Mouse (Mus musculus): Measurements from ENCODE around the gene Ckap4. TPM values are rescaled to one million over a fixed set of nuclear protein-coding genes. Genes with fewer than 3 reads are reported as not detected.
A peak's percentile ranks its signal among the peaks of the same experiment; 100 is the strongest.
"Not testable (repeated sequence)": the region's sequence is repeated elsewhere in the genome, so short reads cannot be mapped to it uniquely, and the experiment has no call there.

Ckap4 gene
- total and polyA plus RNA-seq, 2 experiments from 2014 or later: 45.6 to 59.8 TPM

- Histone ChIP-seq H3K27me3 (ENCODE audit: control insufficient read depth, insufficient read depth, low read length) (no peaks in the 10 kb centered on the region), H3K9me3 (replicated peaks; ENCODE audit: control insufficient read depth, low read length) (no peaks in the 10 kb centered on the region), H3K4me1 (ENCODE audit: control insufficient read depth, insufficient read depth) (peaks cover 31% of the 10 kb centered on the region), H3K4me3 (ENCODE audit: low read depth, low read length) (no peak overlapping the region), H3K4me2 (ENCODE audit: low read depth, low read length) (no peak overlapping the region), H3K9ac (replicated peaks; ENCODE audit: low read depth, low read length) (no peak overlapping the region), H3K27ac (ENCODE audit: low read depth) (no peak overlapping the region), H3K36me3 (replicated peaks; ENCODE audit: control insufficient read depth, insufficient read depth, low read length) (peaks cover 53% of the 10 kb centered on the region)
- no peak for DNase-seq (ENCODE audit: low spot score)
- WGBS: 76% methylated on average over 12 of the region's 12 CpGs
- TF ChIP-seq EP300 (IDR thresholded peaks at IDR 0.05; ENCODE audit: low read depth) (no peak), CTCF (IDR thresholded peaks at IDR 0.05; ENCODE audit: low read depth) (no peak)
- no peak for ATAC-seq (ENCODE audit: insufficient read depth, low read depth)
Measured at GRCm38 (mm10) chr10:84527631-84528030, 6.2 kb downstream of the Ckap4 start.

GRCm38 (mm10) chr10:84527070-84527469 lies 6.8 kb downstream of the Ckap4 start:
- TF ChIP-seq EP300 (IDR thresholded peaks at IDR 0.05; ENCODE audit: low read depth) (no peak), CTCF (IDR thresholded peaks at IDR 0.05; ENCODE audit: low read depth) (no peak)
- H3K27ac ChIP-seq (ENCODE audit: low read depth): no peak overlapping the region
- H3K9me3 ChIP-seq (replicated peaks; ENCODE audit: control insufficient read depth, low read length): no peaks in the 10 kb centered on the region
- no peak overlapping the region for H3K9ac ChIP-seq (replicated peaks; ENCODE audit: low read depth, low read length)
- H3K4me3 ChIP-seq (ENCODE audit: low read depth, low read length): no peak overlapping the region
- DNase-seq (ENCODE audit: low spot score) (no peak), ATAC-seq (ENCODE audit: insufficient read depth, low read depth) (no peak)
- 72% methylated on average over 5 of the region's 5 CpGs for WGBS
- peaks cover 26% of the 10 kb centered on the region for H3K4me1 ChIP-seq (ENCODE audit: control insufficient read depth, insufficient read depth)
- no peaks in the 10 kb centered on the region for H3K27me3 ChIP-seq (ENCODE audit: control insufficient read depth, insufficient read depth, low read length)
- no peak overlapping the region for H3K4me2 ChIP-seq (ENCODE audit: low read depth, low read length)
- peaks cover 53% of the 10 kb centered on the region for H3K36me3 ChIP-seq (replicated peaks; ENCODE audit: control insufficient read depth, insufficient read depth, low read length)

- Histone ChIP-seq H3K9me3 (replicated peaks; ENCODE audit: control insufficient read depth, low read length) (no peaks in the 10 kb centered on the region), H3K4me1 (ENCODE audit: control insufficient read depth, insufficient read depth) (peaks cover 20% of the 10 kb centered on the region), H3K36me3 (replicated peaks; ENCODE audit: control insufficient read depth, insufficient read depth, low read length) (peaks cover 52% of the 10 kb centered on the region), H3K27ac (ENCODE audit: low read depth) (no peak overlapping the region), H3K4me3 (ENCODE audit: low read depth, low read length) (no peak overlapping the region), H3K4me2 (ENCODE audit: low read depth, low read length) (no peak overlapping the region), H3K9ac (replicated peaks; ENCODE audit: low read depth, low read length) (no peak overlapping the region), H3K27me3 (ENCODE audit: control insufficient read depth, insufficient read depth, low read length) (no peaks in the 10 kb centered on the region)
- no peak for TF ChIP-seq CTCF (IDR thresholded peaks at IDR 0.05; ENCODE audit: low read depth)
- no peak for TF ChIP-seq EP300 (IDR thresholded peaks at IDR 0.05; ENCODE audit: low read depth)
- 72% methylated on average over 10 of the region's 10 CpGs for WGBS
- no peak for DNase-seq (ENCODE audit: low spot score)
- ATAC-seq (ENCODE audit: insufficient read depth, low read depth): no peak
Measured at GRCm38 (mm10) chr10:84526488-84526887, 7.4 kb downstream of the Ckap4 start.

- no peak for ATAC-seq (ENCODE audit: insufficient read depth, low read depth)
- TF ChIP-seq EP300 (IDR thresholded peaks at IDR 0.05; ENCODE audit: low read depth) (no peak), CTCF (IDR thresholded peaks at IDR 0.05; ENCODE audit: low read depth) (peak; percentile 37)
- H3K9ac ChIP-seq (replicated peaks; ENCODE audit: low read depth, low read length): no peak overlapping the region
- 52% methylated on average over 10 of the region's 10 CpGs for WGBS
- H3K27me3 ChIP-seq (ENCODE audit: control insufficient read depth, insufficient read depth, low read length): no peaks in the 10 kb centered on the region
- no peaks in the 10 kb centered on the region for H3K4me1 ChIP-seq (ENCODE audit: control insufficient read depth, insufficient read depth)
- no peak overlapping the region for H3K4me2 ChIP-seq (ENCODE audit: low read depth, low read length)
- H3K27ac ChIP-seq (ENCODE audit: low read depth): no peak overlapping the region
- H3K9me3 ChIP-seq (replicated peaks; ENCODE audit: control insufficient read depth, low read length): no peaks in the 10 kb centered on the region
- H3K4me3 ChIP-seq (ENCODE audit: low read depth, low read length): no peak overlapping the region
- no peak for DNase-seq (ENCODE audit: low spot score)
- peaks cover 45% of the 10 kb centered on the region for H3K36me3 ChIP-seq (replicated peaks; ENCODE audit: control insufficient read depth, insufficient read depth, low read length)
Measured at GRCm38 (mm10) chr10:84523682-84524081, 10.2 kb downstream of the Ckap4 start.

GRCm38 (mm10) chr10:84516414-84516927 lies 17.4 kb downstream of the Ckap4 start:
- no peaks in the 10 kb centered on the region for H3K36me3 ChIP-seq (replicated peaks; ENCODE audit: control insufficient read depth, insufficient read depth, low read length)
- H3K27me3 ChIP-seq (ENCODE audit: control insufficient read depth, insufficient read depth, low read length): no peaks in the 10 kb centered on the region
- 41% methylated on average over 11 of the region's 11 CpGs for WGBS
- no peak overlapping the region for H3K27ac ChIP-seq (ENCODE audit: low read depth)
- H3K9ac ChIP-seq (replicated peaks; ENCODE audit: low read depth, low read length): no peak overlapping the region; the same call in 1 of the 2 replicates
- H3K4me2 ChIP-seq (ENCODE audit: low read depth, low read length): no peak overlapping the region
- H3K4me1 ChIP-seq (ENCODE audit: control insufficient read depth, insufficient read depth): no peaks in the 10 kb centered on the region
- no peak overlapping the region for H3K4me3 ChIP-seq (ENCODE audit: low read depth, low read length)
- no peak for ATAC-seq (ENCODE audit: insufficient read depth, low read depth)
- H3K9me3 ChIP-seq (replicated peaks; ENCODE audit: control insufficient read depth, low read length): no peaks in the 10 kb centered on the region
- DNase-seq (ENCODE audit: low spot score): no peak
- TF ChIP-seq EP300 (IDR thresholded peaks at IDR 0.05; ENCODE audit: low read depth) (no peak), CTCF (IDR thresholded peaks at IDR 0.05; ENCODE audit: low read depth) (no peak)

GRCm38 (mm10) chr10:84515980-84516379 lies 17.9 kb downstream of the Ckap4 start:
- not testable (repeated sequence) for H3K4me2 ChIP-seq (ENCODE audit: low read depth, low read length); H3K9ac ChIP-seq (replicated peaks; ENCODE audit: low read depth, low read length); H3K4me1 ChIP-seq (ENCODE audit: control insufficient read depth, insufficient read depth); H3K9me3 ChIP-seq (replicated peaks; ENCODE audit: control insufficient read depth, low read length); H3K27ac ChIP-seq (ENCODE audit: low read depth); H3K27me3 ChIP-seq (ENCODE audit: control insufficient read depth, insufficient read depth, low read length); DNase-seq (ENCODE audit: low spot score); H3K4me3 ChIP-seq (ENCODE audit: low read depth, low read length); H3K36me3 ChIP-seq (replicated peaks; ENCODE audit: control insufficient read depth, insufficient read depth, low read length); ATAC-seq (ENCODE audit: insufficient read depth, low read depth)
- WGBS: 43% methylated on average over 1 of the region's 1 CpGs

Data from heart, postnatal 0 days (tissue).